Mouse (Mus musculus) embryonic facial prominence, embryonic 14.5 days (tissue): Measurements from ENCODE around the gene Wdfy4. TPM values are rescaled to one million over a fixed set of nuclear protein-coding genes. Genes with fewer than 3 reads are reported as not detected.

ENCODE experiments used
- ATAC-seq: fragments of 200-750 bp; cut with Nextera tagmentation; 2 replicates; pipeline ENCODE4 v1.8.0; 2017; ENCODE audit warnings: low read depth, moderate number of reproducible peaks, moderate TSS enrichment
- DNase-seq: peaks from one replicate; pipeline ENCODE4 v3.0.0-alpha.2; 2015; ENCODE audit warnings: low spot score
- H3K27ac ChIP-seq: fragments of 300-500 bp; sonication (generic); replicated peaks from 2 replicates; pipeline ENCODE4 v1.5.1; 2014; ENCODE audit warnings: low read depth, mild to moderate bottlenecking, low read length, moderate library complexity
- H3K27me3 ChIP-seq: fragments of 300-500 bp; sonication (generic); replicated peaks from 2 replicates; pipeline ENCODE4 v1.6.1; 2014; ENCODE audit warnings: low read length; ENCODE audit not compliant: control insufficient read depth, insufficient read depth
- H3K36me3 ChIP-seq: fragments of 300-500 bp; sonication (generic); 2 replicates; pipeline ENCODE4 v1.6.1; 2014; ENCODE audit warnings: low read length, mixed read lengths; ENCODE audit not compliant: control insufficient read depth, insufficient read depth
- H3K4me1 ChIP-seq: fragments of 300-500 bp; sonication (generic); 2 replicates; pipeline ENCODE4 v1.6.1; 2014; ENCODE audit warnings: antibody characterized with exemption, low read length; ENCODE audit not compliant: control insufficient read depth, insufficient read depth
- H3K4me2 ChIP-seq: fragments of 300-500 bp; sonication (generic); 2 replicates; pipeline ENCODE4 v1.6.1; 2014; ENCODE audit warnings: low read depth, mild to moderate bottlenecking, low read length, moderate library complexity, mixed read lengths
- H3K4me3 ChIP-seq: fragments of 300-500 bp; sonication (generic); 2 replicates; pipeline ENCODE4 v1.5.1; 2014; ENCODE audit warnings: low read depth, mild to moderate bottlenecking, low read length
- H3K9ac ChIP-seq: fragments of 300-500 bp; sonication (generic); 2 replicates; pipeline ENCODE4 v1.6.1; 2014; ENCODE audit warnings: low read depth, mild to moderate bottlenecking, low read length, moderate library complexity, mixed read lengths
- H3K9me3 ChIP-seq: fragments of 300-500 bp; sonication (generic); 2 replicates; pipeline ENCODE4 v1.6.1; 2016; ENCODE audit warnings: low read length; ENCODE audit not compliant: control insufficient read depth
- WGBS: fragments of 180-500 bp; shearing (Covaris S2); extraction: QIAGEN DNeasy Blood & Tissue Kit; methylation state at CpG from one replicate; pipeline ENCODE4 v1.1.7; 2014; 5-methylcytosine and 5-hydroxymethylcytosine counted together
- polyA plus RNA-seq: library from polyadenylated mRNA; unstranded; fragments of >200 nt; fragmentation: Nextera tagmentation; extraction: Ambion mirVana; gene quantifications from 2 replicates; pipeline ENCODE4 v1.2.1, GENCODE M21; 2014

Gene Wdfy4
- polyA plus RNA-seq, 1 experiment from 2014 or later, result 0.38 TPM

GRCm38 (mm10) chr14:33131044-33131758 lies 54.1 kb downstream of the Wdfy4 start:
- no peaks in the 10 kb centered on the region for H3K36me3 ChIP-seq
- no peak for DNase-seq
- H3K4me2 ChIP-seq, result no peak overlapping the region
- no peak overlapping the region for H3K9ac ChIP-seq
- H3K27me3 ChIP-seq, result no peaks in the 10 kb centered on the region
- ATAC-seq, result no peak
- no peak overlapping the region for H3K4me3 ChIP-seq
- H3K27ac ChIP-seq, result no peak overlapping the region
- 69% methylated on average over 7 of the region's 7 CpGs for WGBS
- no peaks in the 10 kb centered on the region for H3K9me3 ChIP-seq
- H3K4me1 ChIP-seq, result no peaks in the 10 kb centered on the region

DNA sequence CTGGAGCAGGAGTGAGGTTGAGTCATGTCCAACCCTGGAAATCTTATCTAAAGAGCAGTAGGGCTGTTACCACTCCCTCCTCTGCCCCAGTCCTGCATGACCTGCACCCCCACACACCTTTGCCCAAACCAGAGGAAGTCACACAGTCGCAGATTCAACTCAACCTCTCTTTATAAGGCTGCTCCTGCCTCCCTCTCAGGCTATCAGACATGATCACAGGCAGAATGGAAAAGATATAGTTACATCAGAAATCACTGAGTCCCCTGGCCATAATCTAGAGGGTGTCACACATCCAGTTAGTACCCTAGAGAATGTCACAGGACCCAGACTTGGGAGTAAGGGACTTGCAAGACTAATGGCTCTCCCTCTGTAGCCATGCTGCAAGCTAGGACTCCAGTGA lies 68.7 kb downstream of the Wdfy4 start:
- Histone ChIP-seq H3K4me2 (no peak overlapping the region), H3K9me3 (no peaks in the 10 kb centered on the region), H3K36me3 (no peaks in the 10 kb centered on the region), H3K4me1 (no peaks in the 10 kb centered on the region), H3K27me3 (no peaks in the 10 kb centered on the region), H3K9ac (no peak overlapping the region), H3K4me3 (no peak overlapping the region), H3K27ac (no peak overlapping the region)
- no peak for DNase-seq
- WGBS, result 89% methylated on average over 1 of the region's 1 CpGs
- no peak for ATAC-seq

- H3K36me3 ChIP-seq, result no peaks in the 10 kb centered on the region
- no peak overlapping the region for H3K4me3 ChIP-seq
- no peak for ATAC-seq
- DNase-seq, result no peak
- H3K27me3 ChIP-seq, result no peaks in the 10 kb centered on the region
- H3K4me2 ChIP-seq, result no peak overlapping the region
- WGBS, result 68% methylated on average over 3 of the region's 3 CpGs
- no peaks in the 10 kb centered on the region for H3K4me1 ChIP-seq
- H3K9me3 ChIP-seq, result no peaks in the 10 kb centered on the region
- H3K9ac ChIP-seq, result no peak overlapping the region
- no peak overlapping the region for H3K27ac ChIP-seq
These were observed 80.5 kb downstream of the Wdfy4 start for GRCm38 (mm10) chr14:33104809-33105208.

DNA sequence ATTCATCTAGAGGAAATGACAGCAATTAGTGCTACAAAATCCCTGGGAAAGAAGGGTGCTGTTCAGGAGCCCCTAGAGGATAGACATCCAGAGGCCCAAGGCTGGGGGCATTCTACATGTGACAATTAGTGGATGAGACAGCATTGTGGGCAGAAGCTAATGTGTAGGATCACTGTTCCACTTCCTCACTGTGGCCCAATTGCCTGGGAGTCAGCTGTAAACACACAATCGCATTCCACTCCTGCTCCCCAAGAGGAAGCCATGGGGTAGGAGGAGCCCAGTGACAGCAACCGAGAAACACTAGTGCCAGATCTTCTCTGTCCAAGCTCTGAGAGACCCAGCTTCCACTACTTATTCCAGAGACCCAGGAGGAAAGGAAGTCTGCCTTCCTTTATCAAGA lies 83.7 kb downstream of the Wdfy4 start:
- no peak overlapping the region for H3K27ac ChIP-seq
- no peaks in the 10 kb centered on the region for H3K27me3 ChIP-seq
- H3K4me2 ChIP-seq, result no peak overlapping the region
- H3K4me1 ChIP-seq, result no peaks in the 10 kb centered on the region
- H3K4me3 ChIP-seq, result no peak overlapping the region
- ATAC-seq, result no peak
- 63% methylated on average over 2 of the region's 2 CpGs for WGBS
- H3K9ac ChIP-seq, result no peak overlapping the region
- H3K36me3 ChIP-seq, result no peaks in the 10 kb centered on the region
- no peak for DNase-seq
- no peaks in the 10 kb centered on the region for H3K9me3 ChIP-seq

DNA sequence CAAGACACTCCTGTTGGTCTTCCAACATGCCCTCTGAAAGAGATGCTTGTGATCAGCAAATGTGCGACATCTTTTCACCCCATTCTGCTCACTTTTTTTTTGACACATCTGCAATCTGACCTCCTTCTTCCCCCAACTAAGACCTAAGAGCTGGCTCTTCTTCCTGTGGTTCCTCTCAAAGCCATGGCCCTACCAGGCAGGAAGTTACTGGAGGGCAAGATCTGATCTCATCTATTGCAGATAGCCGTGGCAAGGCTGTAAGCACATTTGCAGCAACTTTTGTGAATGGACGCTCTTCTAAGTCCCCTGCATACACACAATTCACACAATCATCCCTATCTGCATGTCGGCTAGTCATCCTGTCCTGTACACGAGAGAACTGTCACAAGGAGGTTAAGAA lies 85.4 kb downstream of the Wdfy4 start:
- H3K4me1 ChIP-seq, result no peaks in the 10 kb centered on the region

DNA sequence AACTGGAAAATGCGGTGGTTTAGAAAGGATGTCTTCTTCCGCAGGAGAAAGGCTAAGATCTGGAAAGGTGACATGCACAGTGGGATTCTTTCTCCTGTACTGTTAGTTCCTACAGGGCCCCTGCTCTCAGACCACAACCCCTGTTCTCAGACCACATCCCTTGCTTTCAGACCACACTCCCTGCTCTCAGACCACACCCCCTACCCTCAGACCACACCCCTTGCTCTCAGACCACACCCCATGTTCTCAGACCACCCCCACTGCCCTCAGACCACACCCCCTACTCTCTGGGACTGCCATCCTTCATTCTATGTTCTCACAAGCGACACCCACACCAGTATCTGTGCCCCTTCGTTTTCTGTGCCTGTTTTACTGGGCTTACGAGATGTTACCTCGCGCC lies 86.2 kb downstream of the Wdfy4 start:
- WGBS, result 60% methylated on average over 7 of the region's 7 CpGs
- Histone ChIP-seq H3K9ac (no peak overlapping the region), H3K4me1 (no peaks in the 10 kb centered on the region), H3K4me2 (no peak overlapping the region), H3K9me3 (no peaks in the 10 kb centered on the region), H3K27me3 (no peaks in the 10 kb centered on the region), H3K4me3 (no peak overlapping the region), H3K36me3 (no peaks in the 10 kb centered on the region), H3K27ac (no peak overlapping the region)
- no peak for ATAC-seq
- DNase-seq, result no peak

More for the DNA sequence above, 85.4 kb downstream of the Wdfy4 start:
- Histone ChIP-seq H3K9ac (no peak overlapping the region), H3K36me3 (no peaks in the 10 kb centered on the region), H3K4me3 (no peak overlapping the region), H3K4me2 (no peak overlapping the region), H3K9me3 (no peaks in the 10 kb centered on the region), H3K27ac (no peak overlapping the region), H3K27me3 (no peaks in the 10 kb centered on the region)
- DNase-seq (no peak), ATAC-seq (no peak)
- 75% methylated on average over 5 of the region's 5 CpGs for WGBS

GRCm38 (mm10) chr14:33096462-33096861 lies 88.8 kb downstream of the Wdfy4 start:
- H3K9ac ChIP-seq, result no peak overlapping the region
- no peak for ATAC-seq
- WGBS, result 67% methylated on average over 5 of the region's 5 CpGs

DNA sequence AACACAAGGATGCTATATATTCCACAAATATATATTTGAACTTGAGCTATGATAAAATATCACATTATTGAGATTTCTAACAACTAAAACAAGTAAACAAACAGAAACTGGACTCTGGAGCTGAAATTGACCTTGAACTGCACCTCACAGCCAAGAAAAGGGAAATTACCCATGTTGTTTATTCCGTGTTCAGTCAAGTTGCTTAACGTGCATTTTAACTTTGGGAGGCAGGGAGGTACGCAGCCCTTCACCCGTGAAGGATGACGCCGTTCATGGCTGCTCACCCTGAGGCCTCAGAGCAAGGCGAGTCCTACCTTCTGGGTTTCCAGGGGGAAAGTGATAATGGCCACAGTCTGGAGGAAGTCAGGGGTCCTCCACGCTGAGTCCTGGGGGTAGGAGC lies 102.0 kb downstream of the Wdfy4 start:
- Histone ChIP-seq H3K27me3 (no peaks in the 10 kb centered on the region), H3K4me1 (no peaks in the 10 kb centered on the region), H3K4me3 (no peak overlapping the region), H3K9me3 (no peaks in the 10 kb centered on the region), H3K36me3 (no peaks in the 10 kb centered on the region), H3K9ac (no peak overlapping the region), H3K27ac (no peak overlapping the region), H3K4me2 (no peak overlapping the region)
- WGBS, result 77% methylated on average over 8 of the region's 8 CpGs
- DNase-seq (no peak), ATAC-seq (no peak)

More at GRCm38 (mm10) chr14:33096462-33096861, 88.8 kb downstream of the Wdfy4 start:
- Histone ChIP-seq H3K4me1 (no peaks in the 10 kb centered on the region), H3K4me2 (no peak overlapping the region), H3K9me3 (no peaks in the 10 kb centered on the region), H3K4me3 (no peak overlapping the region), H3K27ac (no peak overlapping the region), H3K27me3 (no peaks in the 10 kb centered on the region), H3K36me3 (no peaks in the 10 kb centered on the region)
- DNase-seq, result no peak

- Histone ChIP-seq H3K4me3 (no peak overlapping the region), H3K27ac (no peak overlapping the region), H3K4me2 (no peak overlapping the region), H3K36me3 (no peaks in the 10 kb centered on the region), H3K9ac (no peak overlapping the region), H3K27me3 (no peaks in the 10 kb centered on the region), H3K4me1 (no peaks in the 10 kb centered on the region), H3K9me3 (no peaks in the 10 kb centered on the region)
- ATAC-seq (no peak), DNase-seq (no peak)
- 52% methylated on average over 1 of the region's 1 CpGs for WGBS
These were observed 103.0 kb downstream of the Wdfy4 start for GRCm38 (mm10) chr14:33082301-33082700.
